In the genomic region with DNA sequence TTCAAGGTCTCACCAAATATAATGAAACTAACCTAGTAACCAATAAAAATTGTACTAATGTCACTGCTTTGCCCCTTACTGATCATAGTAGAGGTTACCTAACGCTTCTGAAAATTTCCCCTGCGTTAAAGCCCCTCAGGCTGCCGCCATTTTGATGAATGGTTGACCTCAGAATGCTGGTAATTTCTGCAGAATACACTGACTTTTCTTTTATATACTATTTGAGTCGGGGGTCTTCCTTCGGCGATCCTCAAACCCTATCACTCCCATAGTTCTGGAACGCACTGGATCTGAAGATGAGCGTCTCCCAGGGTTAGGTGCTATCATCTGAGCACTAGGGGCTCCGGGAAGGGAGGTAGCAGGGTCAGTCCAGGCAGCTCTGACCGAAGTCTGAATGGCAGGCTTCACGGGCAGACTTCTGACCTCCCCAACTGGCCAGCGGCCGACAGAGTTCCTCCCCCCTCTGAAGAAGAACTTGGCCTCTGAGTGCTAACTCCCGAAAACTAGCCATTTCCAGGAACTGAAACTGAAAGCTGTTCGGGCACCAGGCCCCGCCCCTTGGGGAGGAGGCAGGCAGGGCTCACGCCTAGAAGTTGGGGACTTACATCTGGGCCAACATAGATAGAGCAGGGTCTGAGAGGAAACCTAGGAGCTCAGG, we compare ENCODE assay signal across 1 mouse cellular context.
TF ChIP-seq lines count a peak whose summit lies in the region.

No protein-coding gene starts in this region.

TF ChIP-seq in myocyte, 11 proteins besides CTCF, POLR2A, EP300 and RAD21 (continued from another document):
- TF ChIP-seq TCF3 (IDR thresholded peaks at IDR 0.05; ENCODE audit: insufficient read length, low read depth), result no peak
- no peak for TF ChIP-seq E2F4 (IDR thresholded peaks at IDR 0.05; ENCODE audit: insufficient read depth)
TF ChIP-seq in myocyte: peak in this region for 0.
